Mouse (Mus musculus) embryonic fibroblast, embryonic 13.5 days (primary cell): Measurements from ENCODE around the gene Kif16b.

Experiments used
- CTCF ChIP-seq: IDR thresholded peaks from 2 replicates; pipeline ENCODE4 v1.5.1; 2011; ENCODE audit warnings: mild to moderate bottlenecking, control low read depth, low read length, moderate library complexity, borderline replicate concordance; ENCODE audit not compliant: insufficient read depth
- POLR2A ChIP-seq: IDR thresholded peaks from 2 replicates; pipeline ENCODE4 v1.6.1; 2011; ENCODE audit warnings: low read depth, mild to moderate bottlenecking, control low read depth, low read length, moderate library complexity

GRCm38 (mm10) chr2:142585845-142586244 lies 315.5 kb downstream of the Kif16b start:
- TF ChIP-seq CTCF (no peak), POLR2A (no peak)
